Mouse (Mus musculus) erythroblast, embryonic 14.5 days (primary cell): ENCODE results near the gene Lbr.

Source experiments
- GATA1 ChIP-seq: IDR thresholded peaks from 2 replicates; pipeline ENCODE4 v1.6.1; 2012; ENCODE audit warnings: low read length, inconsistent platforms, mixed read lengths
- TAL1 ChIP-seq: IDR thresholded peaks from 3 replicates; pipeline ENCODE4 v1.6.1; 2012; ENCODE audit warnings: low read length, inconsistent platforms, mixed read lengths

DNA sequence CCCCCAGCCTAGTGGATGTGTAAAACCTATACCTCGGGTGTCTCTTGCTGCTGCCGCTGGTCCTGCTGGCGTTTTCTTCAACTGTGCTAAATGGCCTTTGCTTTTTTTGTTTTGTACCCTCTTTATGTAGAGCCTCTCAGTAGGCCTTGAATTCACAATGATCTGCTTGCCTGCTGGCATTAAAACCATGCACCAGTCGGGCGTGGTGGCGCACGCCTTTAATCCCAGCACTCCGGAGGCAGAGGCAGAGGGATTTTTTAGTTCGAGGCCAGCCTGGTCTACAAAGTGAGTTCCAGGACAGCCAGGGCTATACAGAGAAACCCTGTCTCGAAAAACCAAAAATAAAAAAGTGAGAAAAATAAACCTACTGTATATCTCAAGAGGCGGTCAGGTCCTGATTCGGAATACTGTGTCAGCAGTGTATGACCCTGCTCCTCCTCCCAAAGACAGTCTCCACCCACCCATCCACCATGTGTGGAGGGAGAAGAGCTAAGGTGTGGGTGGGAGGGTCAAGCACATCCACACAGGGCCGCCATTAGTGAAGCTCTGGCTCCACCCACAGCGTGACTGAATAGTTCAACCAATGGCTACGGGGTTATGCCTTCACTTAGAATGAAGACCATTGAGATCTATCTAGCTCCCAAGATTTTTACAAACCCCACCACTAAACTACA is 2.2 kb upstream of the Lbr start:
- TF ChIP-seq TAL1 (no peak), GATA1 (no peak)
